Mouse (Mus musculus): Measurements from ENCODE around the gene Scai. TPM values are rescaled to one million over a fixed set of nuclear protein-coding genes. Genes with fewer than 3 reads are reported as not detected.

The Scai gene
- polyA plus RNA-seq, 1 experiment from 2014 or later = 14.4 TPM

Other genes with a start within 250 kb of the Scai start
- gene Wdr38, start 193.3 kb downstream of the Scai start, polyA plus RNA-seq (2014; fragmentation: Nextera tagmentation; extraction: Ambion mirVana) = 1.5 and 1.8 TPM in 2 replicates
- gene Arpc5l, start 185.4 kb downstream of the Scai start, polyA plus RNA-seq (2014; fragmentation: Nextera tagmentation; extraction: Ambion mirVana) = 147 and 149 TPM in 2 replicates
- 988 and 1,016 TPM in 2 replicates for gene Rpl35, start 185.1 kb downstream of the Scai start, polyA plus RNA-seq (2014; fragmentation: Nextera tagmentation; extraction: Ambion mirVana)
- gene Golga1, start 125.2 kb downstream of the Scai start, polyA plus RNA-seq (2014; fragmentation: Nextera tagmentation; extraction: Ambion mirVana) = 32.9 and 37.3 TPM in 2 replicates
- 90.5 and 96.3 TPM in 2 replicates for gene Ppp6c, start 35.7 kb upstream of the Scai start, polyA plus RNA-seq (2014; fragmentation: Nextera tagmentation; extraction: Ambion mirVana)